Mouse (Mus musculus) myocyte (in vitro differentiated cells): ENCODE data around the gene Tmprss9.

Experiments
- CEBPB ChIP-seq: IDR thresholded peaks from 2 replicates; pipeline ENCODE4 v1.6.1; 2011; ENCODE audit warnings: mild to moderate bottlenecking, moderate library complexity; ENCODE audit not compliant: poor library complexity, insufficient read depth, severe bottlenecking
- E2F4 ChIP-seq: IDR thresholded peaks from one replicate; pipeline ENCODE4 v1.6.1; 2011; ENCODE audit warnings: mild to moderate bottlenecking, control low read depth, moderate library complexity; ENCODE audit not compliant: insufficient read depth
- MAX ChIP-seq: IDR thresholded peaks from one replicate; pipeline ENCODE4 v1.6.1; 2011; ENCODE audit warnings: low read depth, mild to moderate bottlenecking, control low read depth
- MYOD1 ChIP-seq, 3 experiments: IDR thresholded peaks; one replicate each; pipeline ENCODE4 v1.6.1; 2011; ENCODE audit warnings: control low read depth in 2 of 3, low read depth in 2 of 3, mild to moderate bottlenecking in 2 of 3, moderate library complexity in 1 of 3; ENCODE audit not compliant: insufficient read length in 2 of 3, control insufficient read depth in 1 of 3
- MYOG ChIP-seq, 3 experiments: IDR thresholded peaks; one replicate each; pipeline ENCODE4 v1.6.1; 2011; ENCODE audit warnings: control low read depth in 2 of 3, low read depth in 2 of 3, mild to moderate bottlenecking in 2 of 3; ENCODE audit not compliant: insufficient read length in 2 of 3, control insufficient read depth in 1 of 3, insufficient read depth in 1 of 3
- POLR2A ChIP-seq: IDR thresholded peaks from one replicate; pipeline ENCODE4 v1.6.1; 2011; ENCODE audit warnings: low read depth, mild to moderate bottlenecking, control low read depth, moderate library complexity; ENCODE audit not compliant: insufficient read length
- POLR2AphosphoS2 ChIP-seq: IDR thresholded peaks from one replicate; pipeline ENCODE4 v1.6.1; 2011; ENCODE audit warnings: low read depth, control low read depth; ENCODE audit not compliant: insufficient read length
- REST ChIP-seq: IDR thresholded peaks from one replicate; pipeline ENCODE4 v1.6.1; 2011; ENCODE audit warnings: mild to moderate bottlenecking, control low read depth, moderate library complexity; ENCODE audit not compliant: insufficient read depth, insufficient read length
- SRF ChIP-seq: IDR thresholded peaks from one replicate; pipeline ENCODE4 v1.6.1; 2011; ENCODE audit warnings: low read depth; ENCODE audit not compliant: control insufficient read depth, insufficient read length
- TCF12 ChIP-seq: IDR thresholded peaks from one replicate; pipeline ENCODE4 v1.6.1; 2011; ENCODE audit warnings: mild to moderate bottlenecking, control low read depth; ENCODE audit not compliant: poor library complexity, insufficient read depth, severe bottlenecking
- USF1 ChIP-seq: IDR thresholded peaks from one replicate; pipeline ENCODE4 v1.6.1; 2011; ENCODE audit warnings: low read depth, mild to moderate bottlenecking, control low read depth, moderate library complexity

- no peak for TF ChIP-seq MYOD1 (IDR thresholded peaks at IDR 0.05; ENCODE audit: control insufficient read depth in 1 of 3, insufficient read length in 2 of 3, low read depth in 2 of 3)
- no peak for TF ChIP-seq TCF12
- no peak for TF ChIP-seq POLR2A
- no peak for TF ChIP-seq USF1
- no peak for TF ChIP-seq E2F4
- no peak for TF ChIP-seq MAX
- no peak for TF ChIP-seq CEBPB
- TF ChIP-seq POLR2AphosphoS2: no peak
- no peak for TF ChIP-seq REST
- TF ChIP-seq MYOG (IDR thresholded peaks at IDR 0.05; ENCODE audit: control insufficient read depth in 1 of 3, insufficient read depth in 1 of 3, insufficient read length in 2 of 3, low read depth in 2 of 3): no peak
- no peak for TF ChIP-seq SRF
Observed at GRCm38 (mm10) chr10:80864446-80864845, 7.2 kb upstream of the Tmprss9 start.
